Mouse (Mus musculus) forebrain, embryonic 13.5 days (tissue): ENCODE measurements around the gene Ralgapa2. TPM values are rescaled to one million over a fixed set of nuclear protein-coding genes. Genes with fewer than 3 reads are reported as not detected.

Experiments
- ATAC-seq: fragments of 200-750 bp; cut with Nextera tagmentation; 2 replicates; pipeline ENCODE4 v1.8.0; 2017
- H3K27ac ChIP-seq: fragments of 300-500 bp; sonication (generic); 2 replicates; pipeline ENCODE4 v1.5.1; 2015; ENCODE audit warnings: inconsistent platforms, mild to moderate bottlenecking, moderate library complexity
- H3K27me3 ChIP-seq: fragments of 300-500 bp; sonication (generic); 2 replicates; pipeline ENCODE4 v1.6.1; 2015; ENCODE audit warnings: mild to moderate bottlenecking, inconsistent platforms
- H3K36me3 ChIP-seq: fragments of 300-500 bp; sonication (generic); 2 replicates; pipeline ENCODE4 v1.6.1; 2015; ENCODE audit warnings: mild to moderate bottlenecking, inconsistent platforms; ENCODE audit not compliant: poor library complexity, severe bottlenecking
- H3K4me1 ChIP-seq: fragments of 300-500 bp; sonication (generic); 2 replicates; pipeline ENCODE4 v1.6.1; 2015; ENCODE audit warnings: inconsistent platforms
- H3K4me2 ChIP-seq: fragments of 300-500 bp; sonication (generic); 2 replicates; pipeline ENCODE4 v1.6.1; 2015; ENCODE audit warnings: inconsistent platforms, mild to moderate bottlenecking, moderate library complexity
- H3K4me3 ChIP-seq: fragments of 300-500 bp; sonication (generic); 2 replicates; pipeline ENCODE4 v1.5.1; 2015; ENCODE audit warnings: mild to moderate bottlenecking, inconsistent platforms
- H3K9ac ChIP-seq: fragments of 300-500 bp; sonication (generic); 2 replicates; pipeline ENCODE4 v1.6.1; 2015; ENCODE audit warnings: mild to moderate bottlenecking, inconsistent platforms
- H3K9me3 ChIP-seq: fragments of 300-500 bp; sonication (generic); replicated peaks from 2 replicates; pipeline ENCODE4 v1.6.1; 2016; ENCODE audit warnings: inconsistent platforms
- WGBS: fragments of 180-500 bp; shearing (Covaris S2); methylation state at CpG from one replicate; pipeline ENCODE4 v1.1.7; 2015; 5-methylcytosine and 5-hydroxymethylcytosine counted together
- polyA plus RNA-seq: library from polyadenylated mRNA; unstranded; fragments of >200 nt; fragmentation: Nextera tagmentation; extraction: Ambion mirVana; gene quantifications from 2 replicates; pipeline ENCODE4 v1.2.1, GENCODE M21; 2015

Ralgapa2 gene
- polyA plus RNA-seq, 1 experiment from 2014 or later: 12.8 TPM

GRCm38 (mm10) chr2:146244049-146244448 lies 268.1 kb downstream of the Ralgapa2 start:
- Histone ChIP-seq H3K4me1 (peaks cover 6% of the 10 kb centered on the region), H3K9me3 (no peaks in the 10 kb centered on the region), H3K9ac (no peak overlapping the region), H3K27ac (no peak overlapping the region), H3K4me2 (no peak overlapping the region), H3K27me3 (no peaks in the 10 kb centered on the region), H3K4me3 (no peak overlapping the region), H3K36me3 (peaks cover 10% of the 10 kb centered on the region)
- no peak for ATAC-seq
- 100% methylated on average over 2 of the region's 2 CpGs for WGBS

GRCm38 (mm10) chr2:146239196-146239747 lies 272.9 kb downstream of the Ralgapa2 start:
- WGBS: 92% methylated on average over 4 of the region's 4 CpGs
- no peaks in the 10 kb centered on the region for H3K27me3 ChIP-seq
- no peak overlapping the region for H3K9ac ChIP-seq
- ATAC-seq: no peak
- H3K4me3 ChIP-seq: no peak overlapping the region
- H3K4me1 ChIP-seq: no peaks in the 10 kb centered on the region
- H3K27ac ChIP-seq: no peak overlapping the region
- peaks cover 4% of the 10 kb centered on the region; the same call in 1 of the 2 replicates for H3K36me3 ChIP-seq
- H3K9me3 ChIP-seq: no peaks in the 10 kb centered on the region
- no peak overlapping the region for H3K4me2 ChIP-seq

DNA sequence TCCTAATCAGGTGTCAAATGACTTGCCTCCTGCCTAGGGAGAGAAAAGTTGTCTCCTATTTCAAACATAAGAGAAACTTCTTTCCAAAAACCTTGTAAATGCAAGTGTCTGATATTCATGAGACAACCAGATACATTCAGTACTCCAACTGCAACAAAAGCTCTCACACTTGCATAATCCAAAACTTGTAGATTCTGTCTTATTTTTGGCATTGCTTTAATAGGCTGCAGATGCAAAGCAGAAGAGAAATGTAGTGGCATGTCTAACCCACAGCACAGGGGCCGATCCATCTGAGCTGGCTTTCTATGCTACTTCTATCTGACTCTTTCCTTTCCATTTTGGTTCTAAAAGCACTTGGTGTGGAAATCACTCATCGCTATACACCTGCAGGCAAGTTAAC lies 280.7 kb downstream of the Ralgapa2 start:
- WGBS: 92% methylated on average over 2 of the region's 2 CpGs
- H3K36me3 ChIP-seq: no peaks in the 10 kb centered on the region
- H3K4me2 ChIP-seq: no peak overlapping the region
- no peaks in the 10 kb centered on the region for H3K9me3 ChIP-seq
- ATAC-seq: no peak
- no peak overlapping the region for H3K4me3 ChIP-seq
- H3K27ac ChIP-seq: no peak overlapping the region
- peaks cover 27% of the 10 kb centered on the region for H3K27me3 ChIP-seq
- H3K4me1 ChIP-seq: peaks cover 6% of the 10 kb centered on the region
- H3K9ac ChIP-seq: no peak overlapping the region

- no peaks in the 10 kb centered on the region for H3K36me3 ChIP-seq
- 68% methylated on average over 2 of the region's 2 CpGs for WGBS
These were observed 283.7 kb downstream of the Ralgapa2 start for GRCm38 (mm10) chr2:146228435-146228834.

DNA sequence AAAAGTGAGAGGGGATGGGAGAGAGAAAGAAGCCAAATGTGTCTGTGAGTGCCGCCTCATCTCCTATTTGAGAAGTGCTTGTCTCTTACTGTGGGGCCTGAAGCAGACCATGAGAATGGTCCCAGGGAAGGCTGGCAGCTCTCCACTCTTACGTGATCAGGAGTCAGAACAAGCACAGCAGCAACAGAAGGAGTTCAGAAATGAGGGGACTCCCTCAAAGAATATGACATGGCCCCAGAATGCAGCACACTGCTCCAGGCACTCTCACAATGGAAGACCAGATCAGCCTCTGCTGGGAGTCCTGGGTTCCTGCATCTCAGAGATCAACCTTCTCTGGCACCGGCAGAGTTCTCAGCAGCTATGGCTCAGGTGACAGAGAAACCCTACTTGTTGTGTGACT lies 284.5 kb downstream of the Ralgapa2 start:
- peaks cover 38% of the 10 kb centered on the region for H3K27me3 ChIP-seq

More at GRCm38 (mm10) chr2:146228435-146228834, 283.7 kb downstream of the Ralgapa2 start:
- no peak for ATAC-seq
- Histone ChIP-seq H3K4me1 (peaks cover 28% of the 10 kb centered on the region), H3K4me2 (no peak overlapping the region), H3K4me3 (no peak overlapping the region), H3K9me3 (no peaks in the 10 kb centered on the region), H3K27ac (no peak overlapping the region), H3K9ac (no peak overlapping the region), H3K27me3 (peaks cover 38% of the 10 kb centered on the region)

GRCm38 (mm10) chr2:146226484-146226883 lies 285.7 kb downstream of the Ralgapa2 start:
- H3K4me3 ChIP-seq: no peak overlapping the region
- H3K27ac ChIP-seq: 0 out of 2 replicates have a peak overlapping the region, but pooled peaks have one; percentile 12
- H3K4me1 ChIP-seq: peaks cover 29% of the 10 kb centered on the region
- WGBS: 7% methylated on average over 9 of the region's 9 CpGs
- no peak for ATAC-seq
- no peaks in the 10 kb centered on the region for H3K9me3 ChIP-seq
- no peaks in the 10 kb centered on the region for H3K36me3 ChIP-seq
- peak overlapping the region; percentile 94 for H3K4me2 ChIP-seq
- H3K27me3 ChIP-seq: peaks cover 38% of the 10 kb centered on the region
- peak overlapping the region; percentile 30; the same call in 1 of the 2 replicates for H3K9ac ChIP-seq

More for the DNA sequence above, 284.5 kb downstream of the Ralgapa2 start:
- Histone ChIP-seq H3K4me1 (peaks cover 29% of the 10 kb centered on the region), H3K9me3 (no peaks in the 10 kb centered on the region), H3K36me3 (no peaks in the 10 kb centered on the region), H3K27ac (no peak overlapping the region), H3K4me2 (no peak overlapping the region), H3K9ac (no peak overlapping the region), H3K4me3 (no peak overlapping the region)
- no peak for ATAC-seq
- 58% methylated on average over 3 of the region's 3 CpGs for WGBS

GRCm38 (mm10) chr2:146225818-146226217 lies 286.3 kb downstream of the Ralgapa2 start:
- Histone ChIP-seq H3K27ac (peak overlapping the region; percentile 40; the same call in 1 of the 2 replicates), H3K4me2 (peak overlapping the region; percentile 94), H3K27me3 (peaks cover 38% of the 10 kb centered on the region), H3K4me1 (peaks cover 35% of the 10 kb centered on the region), H3K9ac (peak overlapping the region; percentile 30; the same call in 1 of the 2 replicates), H3K4me3 (peak overlapping the region; percentile 85), H3K36me3 (no peaks in the 10 kb centered on the region), H3K9me3 (no peaks in the 10 kb centered on the region)
- no peak for ATAC-seq
- 7% methylated on average over 6 of the region's 6 CpGs for WGBS

GRCm38 (mm10) chr2:146224141-146224540 lies 288.0 kb downstream of the Ralgapa2 start:
- H3K9me3 ChIP-seq: no peaks in the 10 kb centered on the region
- no peak for ATAC-seq
- no peaks in the 10 kb centered on the region for H3K36me3 ChIP-seq
- peak overlapping the region; percentile 98 for H3K9ac ChIP-seq
- H3K4me1 ChIP-seq: peaks cover 46% of the 10 kb centered on the region
- peak overlapping the region; percentile 98; the same call in 1 of the 2 replicates for H3K27ac ChIP-seq
- whole genome bisulfite sequencing: 6% methylated on average over 7 of the region's 7 CpGs
- H3K4me3 ChIP-seq: peak overlapping the region; percentile 85
- peak overlapping the region; percentile 94 for H3K4me2 ChIP-seq
- H3K27me3 ChIP-seq: peaks cover 40% of the 10 kb centered on the region

- Histone ChIP-seq H3K27me3 (peaks cover 34% of the 10 kb centered on the region), H3K9ac (peak overlapping the region; percentile 98), H3K9me3 (no peaks in the 10 kb centered on the region), H3K4me3 (peak overlapping the region; percentile 85), H3K4me2 (peak overlapping the region; percentile 94), H3K27ac (peak overlapping the region; percentile 98), H3K36me3 (no peaks in the 10 kb centered on the region), H3K4me1 (peaks cover 52% of the 10 kb centered on the region)
- under 1% methylated on average over 59 of the region's 75 CpGs for WGBS
- no peak for ATAC-seq
These were observed 288.8 kb downstream of the Ralgapa2 start for GRCm38 (mm10) chr2:146223176-146223905.

- Histone ChIP-seq H3K9ac (peak overlapping the region; percentile 98), H3K27ac (peak overlapping the region; percentile 98), H3K4me2 (peak overlapping the region; percentile 94), H3K9me3 (no peaks in the 10 kb centered on the region), H3K4me1 (peaks cover 60% of the 10 kb centered on the region), H3K27me3 (peaks cover 26% of the 10 kb centered on the region), H3K36me3 (no peaks in the 10 kb centered on the region), H3K4me3 (peak overlapping the region; percentile 85)
- ATAC-seq: peak; percentile 9
- WGBS: under 1% methylated on average over 76 of the region's 133 CpGs
These were observed 289.6 kb downstream of the Ralgapa2 start for GRCm38 (mm10) chr2:146222279-146223175.

DNA sequence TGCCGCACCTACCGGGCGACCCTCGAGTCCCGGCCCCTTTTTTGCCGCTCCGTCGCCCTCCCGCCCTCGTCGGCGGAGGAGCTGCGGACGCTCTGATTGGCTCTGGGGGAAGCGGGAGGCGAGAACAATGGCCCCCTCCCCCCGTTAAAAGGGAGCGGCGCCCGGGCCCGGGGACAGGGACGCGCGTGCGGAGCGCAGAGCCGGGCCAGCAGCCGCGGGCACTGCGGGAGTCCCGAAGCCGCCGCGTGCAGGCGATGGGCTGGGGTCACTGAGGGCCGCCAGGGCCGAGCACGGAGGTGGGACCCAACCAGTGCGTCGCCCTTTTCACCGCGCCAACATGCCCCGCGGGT lies 290.2 kb downstream of the Ralgapa2 start:
- Histone ChIP-seq H3K27me3 (peaks cover 20% of the 10 kb centered on the region), H3K9ac (peak overlapping the region; percentile 98), H3K27ac (peak overlapping the region; percentile 98), H3K9me3 (no peaks in the 10 kb centered on the region), H3K36me3 (no peaks in the 10 kb centered on the region), H3K4me2 (peak overlapping the region; percentile 94), H3K4me3 (peak overlapping the region; percentile 85), H3K4me1 (peaks cover 64% of the 10 kb centered on the region)
- whole genome bisulfite sequencing: under 1% methylated on average over 44 of the region's 44 CpGs
- peak; percentile 77 for ATAC-seq
